Mouse (Mus musculus): ENCODE results near the gene Celf2.

- TF ChIP-seq CTCF (IDR thresholded peaks at IDR 0.05; ENCODE audit: extremely low read depth, insufficient read length, insufficient replicate concordance, low read depth, low read length) = no peak
- TF ChIP-seq POLR2A (IDR thresholded peaks at IDR 0.05; ENCODE audit: low read depth, low read length) = no peak
Observed at GRCm38 (mm10) chr2:7319760-7320159, 189.6 kb downstream of the Celf2 start.
